Mouse (Mus musculus): ENCODE data around the gene Lrrk1.

GRCm38 (mm10) chr7:66296921-66297655 lies 91.1 kb downstream of the Lrrk1 start:
- TF ChIP-seq GATA1 (IDR thresholded peaks at IDR 0.05; ENCODE audit: borderline replicate concordance, low read length) (no peak), FLI1 (IDR thresholded peaks at IDR 0.05; ENCODE audit: low read length) (no peak)

Measured in megakaryocyte, embryonic 14.5 days (primary cell).